Mouse (Mus musculus) stomach, postnatal 0 days (tissue): ENCODE data around the gene Acvr1b.

ENCODE experiments used
- CTCF ChIP-seq: IDR thresholded peaks from 2 replicates; pipeline ENCODE4 v1.5.1; 2016; ENCODE audit warnings: antibody characterized with exemption, low read depth, mild to moderate bottlenecking, moderate library complexity
- EP300 ChIP-seq: optimal IDR thresholded peaks from 2 replicates; pipeline ENCODE3; 2016; ENCODE audit warnings: antibody characterized with exemption

DNA sequence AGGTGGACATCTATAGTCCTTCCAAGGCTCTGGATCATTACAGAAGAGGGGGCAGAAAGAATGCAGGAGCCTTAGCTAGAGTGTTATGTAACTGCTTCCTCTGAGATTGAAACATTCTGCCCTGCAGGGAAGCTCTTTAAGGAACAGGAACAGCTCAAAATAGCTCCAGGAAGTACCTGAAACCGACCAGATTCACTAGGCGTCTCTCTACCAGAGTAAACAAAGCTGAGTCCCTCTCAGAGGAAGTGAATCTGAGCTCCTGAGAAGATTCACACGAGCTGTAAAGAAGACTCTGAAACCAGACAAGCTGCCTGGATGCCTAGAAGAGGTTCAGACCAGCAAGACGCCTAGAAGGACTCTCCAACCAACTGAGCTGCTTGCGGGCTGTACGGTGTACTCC is 78.7 kb downstream of the Acvr1b start:
- no peak for TF ChIP-seq CTCF
- TF ChIP-seq EP300 = no peak
